Mouse (Mus musculus) thymus, adult 2 months (tissue): ENCODE data around the gene Gm26661. TPM values are rescaled to one million over a fixed set of nuclear protein-coding genes. Genes with fewer than 3 reads are reported as not detected.

Experiments used
- DNase-seq: peaks from one replicate; pipeline ENCODE4 v3.0.0; 2021
- H3K27ac ChIP-seq: fragments of 200-500 bp; 2 replicates; pipeline ENCODE4 v1.5.1; 2012; ENCODE audit warnings: low read length, control low read depth; ENCODE audit not compliant: control insufficient read depth, insufficient read depth
- H3K27me3 ChIP-seq: fragments of 200-500 bp; 2 replicates; pipeline ENCODE4 v1.6.1; 2012; ENCODE audit warnings: mild to moderate bottlenecking, low read length, moderate library complexity, mixed read lengths; ENCODE audit not compliant: control insufficient read depth, insufficient read depth
- H3K36me3 ChIP-seq: fragments of 200-500 bp; 2 replicates; pipeline ENCODE4 v1.6.1; 2012; ENCODE audit warnings: mild to moderate bottlenecking, low read length, moderate library complexity; ENCODE audit not compliant: control insufficient read depth, insufficient read depth
- H3K4me1 ChIP-seq: fragments of 200-500 bp; replicated peaks from 2 replicates; pipeline ENCODE4 v1.6.1; 2012; ENCODE audit warnings: low read length; ENCODE audit not compliant: control insufficient read depth, insufficient read depth
- H3K4me3 ChIP-seq: fragments of 200-500 bp; 2 replicates; pipeline ENCODE4 v1.5.1; 2012; ENCODE audit warnings: mild to moderate bottlenecking, low read length, control low read depth, moderate library complexity; ENCODE audit not compliant: control insufficient read depth, insufficient read depth
- CTCF ChIP-seq: fragments of 200-500 bp; IDR thresholded peaks from 2 replicates; pipeline ENCODE4 v1.5.1; 2012; ENCODE audit warnings: mild to moderate bottlenecking, control low read depth, low read length, moderate library complexity, borderline replicate concordance; ENCODE audit not compliant: control insufficient read depth, poor library complexity, insufficient read depth; ENCODE audit errors: extremely low read depth
- POLR2A ChIP-seq: fragments of 200-500 bp; IDR thresholded peaks from 2 replicates; pipeline ENCODE4 v1.6.1; 2012; ENCODE audit warnings: mild to moderate bottlenecking, low read length, control low read depth, moderate library complexity; ENCODE audit not compliant: control insufficient read depth, poor library complexity, insufficient read depth; ENCODE audit errors: extremely low read depth
- WGBS: fragments of 180-500 bp; shearing (Covaris S2); methylation state at CpG from one replicate; pipeline ENCODE4 v1.1.7; 2018; 5-methylcytosine and 5-hydroxymethylcytosine counted together
- polyA plus RNA-seq: library from polyadenylated mRNA; depleted of rRNA; stranded (reverse); fragments of >200 nt; gene quantifications from 2 replicates; pipeline ENCODE4 v1.2.3, GENCODE M21; 2012

The Gm26661 gene
- polyA plus RNA-seq, 1 experiment, result not detected

GRCm38 (mm10) chr14:7807711-7808110, 16.3 kb downstream of the Gm26661 start:
- no peak overlapping the region for H3K27ac ChIP-seq
- 95% methylated on average over 4 of the region's 4 CpGs for WGBS
- no peak for TF ChIP-seq CTCF
- TF ChIP-seq POLR2A, result no peak
- no peak for DNase-seq
- no peaks in the 10 kb centered on the region for H3K4me1 ChIP-seq
- H3K36me3 ChIP-seq, result no peaks in the 10 kb centered on the region
- no peaks in the 10 kb centered on the region for H3K27me3 ChIP-seq
- H3K4me3 ChIP-seq, result no peak overlapping the region

DNA sequence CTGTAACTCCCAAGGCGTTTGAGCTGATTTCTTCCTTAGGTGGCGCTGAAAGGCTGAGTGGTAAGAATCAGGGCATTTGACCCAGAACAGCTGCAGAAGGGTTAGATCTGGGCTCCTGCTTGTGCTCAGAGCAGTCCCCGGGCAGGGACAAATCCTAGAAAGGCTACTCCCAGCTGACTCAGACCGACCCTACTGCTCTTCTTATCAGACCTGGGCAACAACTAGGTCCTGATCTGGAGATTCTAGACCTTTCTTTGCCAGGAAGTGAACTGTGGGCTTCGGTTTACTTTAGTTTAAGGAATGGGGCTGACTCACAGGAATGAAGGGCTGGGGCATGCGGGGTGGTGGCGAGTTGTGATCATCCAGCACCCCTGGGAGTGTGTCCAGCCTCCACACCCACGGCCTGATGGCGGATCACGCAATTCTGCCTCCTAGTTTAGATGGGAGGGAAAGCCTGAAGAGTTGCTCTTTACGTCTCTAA, 17.2 kb downstream of the Gm26661 start:
- TF ChIP-seq POLR2A, result no peak
- no peak for TF ChIP-seq CTCF
- Histone ChIP-seq H3K4me1 (no peaks in the 10 kb centered on the region), H3K36me3 (no peaks in the 10 kb centered on the region), H3K27me3 (no peaks in the 10 kb centered on the region), H3K4me3 (no peak overlapping the region), H3K27ac (no peak overlapping the region)
- no peak for DNase-seq
- WGBS, result 85% methylated on average over 11 of the region's 11 CpGs

DNA sequence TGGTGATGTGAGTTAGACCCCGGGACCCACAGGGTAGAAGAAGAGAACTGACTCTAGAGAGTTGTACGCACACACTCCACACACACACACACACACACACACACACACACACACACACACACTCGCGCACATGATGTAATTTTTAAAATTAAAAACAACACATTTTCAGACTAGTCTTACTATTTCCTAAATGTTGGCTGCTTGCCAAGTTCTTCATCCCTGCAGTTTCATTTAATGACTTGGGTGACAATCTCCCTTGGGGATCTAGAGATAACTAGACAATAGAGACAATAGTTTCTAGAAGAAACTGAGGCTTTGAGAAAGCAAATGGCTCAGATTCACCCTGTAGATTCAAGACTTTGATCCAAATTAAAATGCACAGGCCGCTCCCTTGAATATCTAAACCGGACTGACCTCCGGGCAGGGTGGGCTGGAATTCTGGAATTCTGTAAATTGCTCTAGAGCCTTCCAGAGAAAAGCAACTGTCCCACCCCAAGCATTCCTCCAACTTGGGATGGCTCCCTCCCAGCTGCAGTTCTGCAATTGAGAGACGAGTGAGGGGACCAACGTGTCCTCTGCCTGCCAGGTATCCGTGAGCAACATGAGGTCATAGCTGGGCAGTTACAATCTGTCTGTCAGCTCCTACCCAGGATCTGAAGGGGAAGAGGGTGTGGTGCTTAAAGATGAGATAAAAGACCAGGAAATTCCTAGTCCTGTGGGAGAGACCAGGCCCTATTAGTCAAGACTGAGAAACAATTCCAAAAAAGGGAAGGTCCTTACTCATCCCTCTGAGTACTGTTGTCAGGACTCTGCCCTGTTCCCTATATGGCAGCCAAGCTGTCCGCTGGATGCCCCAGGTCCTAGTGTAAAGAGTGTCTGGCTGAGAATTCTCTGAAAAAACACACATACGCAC, 17.9 kb downstream of the Gm26661 start:
- H3K27ac ChIP-seq, result no peak overlapping the region

DNA sequence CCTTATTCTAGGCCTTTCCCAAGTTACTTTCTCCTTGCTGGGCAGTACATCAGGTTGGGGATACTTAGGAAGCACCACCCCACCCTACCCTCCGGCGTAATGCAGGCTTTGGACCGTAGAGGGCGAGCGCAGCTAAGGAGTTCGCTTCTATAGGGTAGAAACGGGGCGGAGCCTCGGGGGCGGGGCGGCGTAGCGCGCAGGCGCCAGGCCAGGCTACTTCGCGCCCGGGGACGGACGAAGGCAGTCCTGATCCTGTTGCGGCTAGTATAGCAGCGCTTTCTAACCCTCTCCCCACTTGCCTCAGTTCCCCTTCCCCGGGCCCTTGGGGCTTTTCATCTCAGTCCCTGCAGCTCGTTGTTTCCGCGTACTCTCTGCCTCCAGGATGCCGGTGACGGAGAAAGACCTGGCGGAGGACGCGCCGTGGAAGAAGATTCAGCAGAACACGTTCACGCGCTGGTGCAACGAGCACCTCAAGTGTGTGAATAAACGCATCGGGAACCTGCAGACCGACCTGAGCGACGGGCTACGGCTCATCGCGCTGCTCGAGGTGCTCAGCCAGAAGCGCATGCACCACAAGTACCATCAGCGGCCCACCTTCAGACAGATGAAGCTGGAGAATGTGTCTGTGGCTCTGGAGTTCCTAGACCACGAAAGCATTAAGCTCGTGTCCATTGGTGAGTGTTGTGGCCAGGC, 26.5 kb downstream of the Gm26661 start, which contains the start of gene Flnb:
Gene Flnb (plus strand): TSS at position 188 of the 693 bp plus-strand sequence.
- WGBS, result under 1% methylated on average over 49 of the region's 49 CpGs
- peak; percentile 99 for DNase-seq

More for the DNA sequence above, 17.9 kb downstream of the Gm26661 start:
- H3K4me3 ChIP-seq, result no peak overlapping the region
- H3K27me3 ChIP-seq, result no peaks in the 10 kb centered on the region
- DNase-seq, result no peak
- TF ChIP-seq POLR2A, result no peak
- TF ChIP-seq CTCF, result no peak
- WGBS, result 96% methylated on average over 12 of the region's 12 CpGs
- no peaks in the 10 kb centered on the region for H3K36me3 ChIP-seq
- no peaks in the 10 kb centered on the region for H3K4me1 ChIP-seq

DNA sequence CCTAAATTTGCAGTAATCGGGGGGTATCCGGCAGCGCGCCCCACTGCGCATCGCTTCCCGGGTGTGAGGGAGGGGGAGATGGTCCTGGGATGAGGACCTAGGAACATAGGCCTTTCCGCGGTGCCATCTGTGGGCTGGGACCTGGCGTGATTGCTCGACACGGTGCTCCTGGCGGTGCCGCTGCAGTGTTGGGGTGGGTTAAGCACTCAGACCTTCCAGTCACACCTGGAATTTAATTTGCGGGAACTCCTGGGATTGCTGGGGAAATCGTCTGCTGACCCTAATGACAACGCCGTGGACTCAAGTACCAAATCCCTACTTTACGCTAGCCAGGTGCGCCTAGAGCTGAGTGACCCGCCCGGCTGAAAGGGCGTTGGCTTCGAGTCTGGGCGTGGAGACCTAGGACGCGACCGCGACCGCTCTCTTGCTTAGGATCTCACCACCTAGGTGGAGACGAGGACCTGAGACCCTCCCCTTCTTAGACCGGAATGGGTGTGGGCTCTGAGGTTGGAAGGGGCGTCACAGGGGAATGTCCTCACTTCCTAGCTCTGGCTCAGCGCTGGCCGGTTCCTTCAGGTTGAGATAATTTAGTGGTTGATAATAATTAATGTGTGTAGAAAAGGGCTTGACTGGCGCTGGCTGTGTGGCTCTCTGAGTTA, 27.2 kb downstream of the Gm26661 start:
- H3K4me1 ChIP-seq, result peaks cover 14% of the 10 kb centered on the region
- no peak overlapping the region for H3K27ac ChIP-seq
- peak overlapping the region; percentile 70 for H3K4me3 ChIP-seq
- WGBS, result 2% methylated on average over 36 of the region's 36 CpGs
- TF ChIP-seq POLR2A (no peak), CTCF (no peak)
- DNase-seq, result peak; percentile 14
- H3K36me3 ChIP-seq, result no peaks in the 10 kb centered on the region
- H3K27me3 ChIP-seq, result peaks cover 5% of the 10 kb centered on the region; the same call in 1 of the 2 replicates

More for the DNA sequence above, 26.5 kb downstream of the Gm26661 start, which contains the start of gene Flnb:
- TF ChIP-seq POLR2A, result peak; percentile 25; the same call in 1 of the 2 replicates
- peak; percentile 90 for TF ChIP-seq CTCF
- peaks cover 5% of the 10 kb centered on the region; the same call in 1 of the 2 replicates for H3K27me3 ChIP-seq
- H3K4me3 ChIP-seq, result peak within 1 kb of the TSS; percentile 70
- H3K4me1 ChIP-seq, result peaks cover 14% of the 10 kb centered on the region
- H3K27ac ChIP-seq, result no peak within 1 kb of the TSS
- H3K36me3 ChIP-seq, result no peaks in the 10 kb centered on the region

- peaks cover 5% of the 10 kb centered on the region; the same call in 1 of the 2 replicates for H3K27me3 ChIP-seq
- WGBS, result 61% methylated on average over 5 of the region's 5 CpGs
- no peaks in the 10 kb centered on the region for H3K36me3 ChIP-seq
- no peak overlapping the region for H3K4me3 ChIP-seq
- no peak for TF ChIP-seq CTCF
- no peak for TF ChIP-seq POLR2A
- no peak for DNase-seq
- H3K27ac ChIP-seq, result no peak overlapping the region
- peaks cover 14% of the 10 kb centered on the region for H3K4me1 ChIP-seq
Observed at GRCm38 (mm10) chr14:7819446-7819845, 28.1 kb downstream of the Gm26661 start.
